Mouse (Mus musculus) heart, embryonic 13.5 days (tissue): Measurements from ENCODE around the gene Rec8. TPM values are rescaled to one million over a fixed set of nuclear protein-coding genes. Genes with fewer than 3 reads are reported as not detected.

Source experiments
- ATAC-seq: fragments of 200-750 bp; cut with Nextera tagmentation; 2 replicates; pipeline ENCODE4 v1.8.0; 2017; ENCODE audit warnings: moderate TSS enrichment; ENCODE audit not compliant: insufficient number of reproducible peaks, low FRiP score, low TSS enrichment; ENCODE audit errors: extremely low read depth
- H3K27ac ChIP-seq: fragments of 300-500 bp; sonication (generic); replicated peaks from 2 replicates; pipeline ENCODE4 v1.5.1; 2015; ENCODE audit warnings: moderate library complexity, mild to moderate bottlenecking, inconsistent platforms
- H3K27me3 ChIP-seq: fragments of 300-500 bp; sonication (generic); replicated peaks from 2 replicates; pipeline ENCODE4 v1.6.1; 2015; ENCODE audit warnings: mild to moderate bottlenecking, inconsistent platforms
- H3K36me3 ChIP-seq: fragments of 300-500 bp; sonication (generic); 2 replicates; pipeline ENCODE4 v1.6.1; 2015; ENCODE audit warnings: mild to moderate bottlenecking, inconsistent platforms
- H3K4me1 ChIP-seq: fragments of 300-500 bp; sonication (generic); 2 replicates; pipeline ENCODE4 v1.6.1; 2015; ENCODE audit warnings: inconsistent platforms
- H3K4me2 ChIP-seq: fragments of 300-500 bp; sonication (generic); 2 replicates; pipeline ENCODE4 v1.6.1; 2015; ENCODE audit warnings: inconsistent platforms, mild to moderate bottlenecking, moderate library complexity
- H3K4me3 ChIP-seq: fragments of 300-500 bp; sonication (generic); 2 replicates; pipeline ENCODE4 v1.5.1; 2015; ENCODE audit warnings: moderate library complexity, mild to moderate bottlenecking, inconsistent platforms
- H3K9ac ChIP-seq: fragments of 300-500 bp; sonication (generic); 2 replicates; pipeline ENCODE4 v1.6.1; 2015; ENCODE audit warnings: inconsistent platforms, mild to moderate bottlenecking, moderate library complexity
- H3K9me3 ChIP-seq: fragments of 300-500 bp; sonication (generic); 2 replicates; pipeline ENCODE4 v1.6.1; 2016; ENCODE audit warnings: inconsistent platforms
- WGBS: fragments of 180-500 bp; shearing (Covaris S2); methylation state at CpG from one replicate; pipeline ENCODE4 v1.1.7; 2015; ENCODE audit warnings: mixed read lengths; 5-methylcytosine and 5-hydroxymethylcytosine counted together
- polyA plus RNA-seq: library from polyadenylated mRNA; unstranded; fragments of >200 nt; fragmentation: Nextera tagmentation; extraction: Ambion mirVana; gene quantifications from 2 replicates; pipeline ENCODE4 v1.2.1, GENCODE M21; 2015

The Rec8 gene
- polyA plus RNA-seq, 1 experiment from 2014 or later, result 15.1 TPM

DNA sequence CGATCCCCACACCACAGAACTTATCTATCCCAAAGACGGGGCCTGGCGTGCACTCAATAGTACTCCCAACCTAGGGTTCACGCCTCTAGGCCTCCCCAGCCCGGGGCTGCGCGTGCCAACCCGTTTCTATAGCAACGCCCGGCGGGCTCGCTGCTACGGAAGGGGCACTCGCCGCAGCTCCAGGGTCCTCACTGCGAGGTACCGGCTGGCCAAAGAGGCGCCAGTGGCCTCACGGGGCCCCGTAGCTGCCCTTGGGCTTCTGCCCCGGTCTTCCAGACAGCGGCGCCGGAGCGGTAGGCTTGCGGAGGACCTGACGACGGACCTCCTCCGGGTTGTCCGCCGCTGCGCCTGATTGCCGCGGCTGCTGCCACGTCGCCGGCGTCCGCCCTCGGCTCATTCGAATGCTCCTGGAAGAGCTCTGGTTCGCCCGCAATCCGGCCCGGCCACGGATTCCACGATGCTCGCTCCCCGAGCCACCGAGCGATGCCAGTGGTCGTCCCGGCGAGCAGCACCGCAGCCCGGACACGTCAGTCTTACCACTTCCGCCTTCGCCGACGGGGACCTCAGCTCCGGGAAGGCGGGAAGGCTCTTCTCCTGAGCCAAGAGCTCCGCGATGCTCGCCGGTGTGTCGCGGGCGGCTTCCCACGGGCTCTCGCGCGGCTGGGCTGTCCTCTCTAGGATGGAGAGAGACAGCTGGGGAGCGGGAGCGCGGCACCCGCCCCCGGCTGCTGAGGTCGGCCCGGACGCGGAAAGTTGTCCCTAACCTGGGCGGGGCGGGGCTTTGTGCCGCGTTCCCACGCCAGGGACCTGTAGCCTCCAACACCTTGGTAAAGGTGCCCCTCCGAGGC, 25.4 kb downstream of the Rec8 start, which contains the start of gene Tm9sf1:
Tm9sf1 (minus strand) TSS at position 747 of the 848 bp plus-strand sequence.
- Histone ChIP-seq H3K9ac (peak within 1 kb of the TSS; percentile 99), H3K4me3 (peak within 1 kb of the TSS; percentile 85), H3K36me3 (peaks cover 50% of the 10 kb centered on the region), H3K4me1 (peaks cover 31% of the 10 kb centered on the region), H3K4me2 (peak within 1 kb of the TSS; percentile 94), H3K9me3 (no peaks in the 10 kb centered on the region), H3K27ac (peak within 1 kb of the TSS; percentile 96), H3K27me3 (no peaks in the 10 kb centered on the region)
- peak; percentile 85 for ATAC-seq
- WGBS, result under 1% methylated on average over 76 of the region's 89 CpGs

- Histone ChIP-seq H3K4me1 (peaks cover 31% of the 10 kb centered on the region), H3K4me2 (peak overlapping the region; percentile 94), H3K9me3 (no peaks in the 10 kb centered on the region), H3K27me3 (no peaks in the 10 kb centered on the region), H3K27ac (peak overlapping the region; percentile 96), H3K9ac (peak overlapping the region; percentile 99), H3K36me3 (peaks cover 39% of the 10 kb centered on the region), H3K4me3 (peak overlapping the region; percentile 85)
- ATAC-seq, result no peak
- WGBS, result 27% methylated on average over 17 of the region's 17 CpGs
Observed at GRCm38 (mm10) chr14:55644261-55644888, 26.5 kb downstream of the Rec8 start.

DNA sequence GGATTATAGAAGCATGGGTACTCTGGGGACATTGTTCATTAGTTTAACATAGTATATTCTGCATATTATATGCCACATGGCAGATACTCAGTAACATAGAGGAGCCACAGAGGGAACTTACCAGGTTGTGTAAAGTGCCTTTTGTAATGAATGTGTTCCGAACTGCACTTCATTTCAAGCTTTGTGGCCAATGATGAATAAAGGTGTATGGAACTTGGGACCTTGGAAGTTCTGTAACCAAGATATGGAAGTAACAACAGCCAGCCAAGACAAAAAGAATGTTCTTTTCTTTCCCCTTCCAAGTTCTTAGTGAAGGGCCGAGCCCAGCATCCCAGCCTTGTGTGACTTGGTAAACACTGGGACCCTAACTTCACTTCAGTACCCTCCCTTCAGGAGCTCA, 32.0 kb downstream of the Rec8 start, which contains the start of gene Tssk4:
Tssk4 (plus strand) TSS at position 301 of the 400 bp plus-strand sequence.
- Histone ChIP-seq H3K4me1 (peaks cover 8% of the 10 kb centered on the region), H3K4me2 (no peak within 1 kb of the TSS)
- 87% methylated on average over 2 of the region's 2 CpGs for WGBS

GRCm38 (mm10) chr14:55651528-55651927, 33.7 kb downstream of the Rec8 start:
- Histone ChIP-seq H3K27me3 (no peaks in the 10 kb centered on the region), H3K4me3 (no peak overlapping the region), H3K4me1 (0 out of 2 replicates have a peak, but pooled peaks cover 3% of the 10 kb centered on the region), H3K27ac (no peak overlapping the region), H3K9ac (no peak overlapping the region), H3K4me2 (no peak overlapping the region), H3K36me3 (peaks cover 6% of the 10 kb centered on the region), H3K9me3 (no peaks in the 10 kb centered on the region)
- WGBS, result 69% methylated on average over 7 of the region's 7 CpGs
- ATAC-seq, result no peak

More for the DNA sequence above, 32.0 kb downstream of the Rec8 start, which contains the start of gene Tssk4:
- Histone ChIP-seq H3K9ac (no peak within 1 kb of the TSS), H3K36me3 (peaks cover 14% of the 10 kb centered on the region), H3K27ac (no peak within 1 kb of the TSS), H3K27me3 (no peaks in the 10 kb centered on the region), H3K4me3 (no peak within 1 kb of the TSS), H3K9me3 (no peaks in the 10 kb centered on the region)
- ATAC-seq, result no peak

- no peaks in the 10 kb centered on the region for H3K9me3 ChIP-seq
- no peak; the same call in 1 of the 2 replicates for ATAC-seq
- WGBS, result 39% methylated on average over 3 of the region's 3 CpGs
- H3K36me3 ChIP-seq, result peaks cover 24% of the 10 kb centered on the region
- H3K4me3 ChIP-seq, result no peak overlapping the region
- peak overlapping the region; percentile 24 for H3K4me2 ChIP-seq
- H3K4me1 ChIP-seq, result peaks cover 31% of the 10 kb centered on the region
- H3K9ac ChIP-seq, result no peak overlapping the region; the same call in 1 of the 2 replicates
- no peaks in the 10 kb centered on the region for H3K27me3 ChIP-seq
- H3K27ac ChIP-seq, result peak overlapping the region; percentile 86
Observed at GRCm38 (mm10) chr14:55656935-55657334, 39.1 kb downstream of the Rec8 start.

DNA sequence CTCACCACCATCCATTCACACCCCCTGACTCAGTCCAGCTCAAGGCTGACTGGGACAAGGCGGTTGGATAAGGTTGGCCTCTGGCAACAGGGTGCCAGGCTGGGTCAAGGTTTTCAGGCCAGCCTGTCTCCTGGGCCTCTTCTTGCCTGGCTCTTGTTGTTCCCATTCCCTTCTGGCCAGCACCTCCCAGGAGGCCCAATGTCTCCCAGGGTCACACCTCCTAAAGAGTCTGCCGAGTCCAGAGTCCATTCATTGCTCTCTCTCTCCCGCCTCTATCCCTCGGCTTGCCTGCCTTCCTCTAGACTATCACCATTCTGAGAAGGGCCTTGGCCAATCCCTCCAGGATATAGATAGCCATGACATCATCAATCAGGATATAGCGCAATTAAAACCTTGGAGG, 40.2 kb downstream of the Rec8 start:
- Histone ChIP-seq H3K27me3 (no peaks in the 10 kb centered on the region), H3K4me3 (no peak overlapping the region), H3K27ac (peak overlapping the region; percentile 86), H3K4me1 (peaks cover 31% of the 10 kb centered on the region), H3K4me2 (no peak overlapping the region), H3K9ac (no peak overlapping the region), H3K9me3 (no peaks in the 10 kb centered on the region), H3K36me3 (peaks cover 33% of the 10 kb centered on the region)
- 67% methylated on average over 5 of the region's 5 CpGs for WGBS
- no peak for ATAC-seq

GRCm38 (mm10) chr14:55659960-55660573, 42.2 kb downstream of the Rec8 start, which contains the start of gene Mdp1:
Gene Mdp1, minus strand, starts transcription at chr14:55660508.
- no peaks in the 10 kb centered on the region for H3K27me3 ChIP-seq
- peak within 1 kb of the TSS; percentile 90 for H3K9ac ChIP-seq
- peaks cover 45% of the 10 kb centered on the region for H3K36me3 ChIP-seq
- 0% methylated on average over 39 of the region's 39 CpGs for WGBS
- no peaks in the 10 kb centered on the region for H3K9me3 ChIP-seq
- H3K4me3 ChIP-seq, result peak within 1 kb of the TSS; percentile 85
- ATAC-seq, result peak; percentile 54; the same call in 1 of the 2 replicates
- H3K4me1 ChIP-seq, result peaks cover 31% of the 10 kb centered on the region
- H3K27ac ChIP-seq, result peak within 1 kb of the TSS; percentile 86
- H3K4me2 ChIP-seq, result peak within 1 kb of the TSS; percentile 78

GRCm38 (mm10) chr14:55660636-55661035, 42.8 kb downstream of the Rec8 start:
- Histone ChIP-seq H3K4me2 (peak overlapping the region; percentile 78), H3K4me3 (peak overlapping the region; percentile 85), H3K9me3 (no peaks in the 10 kb centered on the region), H3K36me3 (peaks cover 47% of the 10 kb centered on the region), H3K27ac (peak overlapping the region; percentile 86; the same call in 1 of the 2 replicates), H3K4me1 (peaks cover 31% of the 10 kb centered on the region), H3K9ac (peak overlapping the region; percentile 90; the same call in 1 of the 2 replicates), H3K27me3 (no peaks in the 10 kb centered on the region)
- 44% methylated on average over 2 of the region's 2 CpGs for WGBS
- no peak for ATAC-seq

DNA sequence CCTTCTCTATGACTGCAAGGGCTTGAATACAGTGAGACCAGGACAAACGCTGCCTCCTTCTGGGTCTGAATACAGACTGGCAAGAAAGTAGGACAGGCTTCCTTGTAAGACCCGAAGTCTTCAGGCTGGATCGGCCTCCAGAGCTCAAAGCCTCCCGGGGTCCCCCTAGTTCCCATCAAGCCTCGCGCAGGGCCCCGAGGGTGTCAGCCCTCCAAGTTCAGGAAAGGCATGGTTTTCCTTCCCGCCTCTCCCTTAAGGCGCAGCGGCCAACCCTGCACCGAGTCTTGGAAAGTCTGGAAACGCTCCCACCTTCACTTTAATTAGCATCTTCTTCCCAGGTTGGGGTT, 53.6 kb downstream of the Rec8 start:
- WGBS, result 0% methylated on average over 12 of the region's 12 CpGs
- Histone ChIP-seq H3K4me2 (peak overlapping the region; percentile 88), H3K4me3 (peak overlapping the region; percentile 83), H3K9ac (peak overlapping the region; percentile 91), H3K4me1 (peaks cover 22% of the 10 kb centered on the region), H3K36me3 (peaks cover 36% of the 10 kb centered on the region), H3K27me3 (no peaks in the 10 kb centered on the region), H3K9me3 (no peaks in the 10 kb centered on the region), H3K27ac (peak overlapping the region; percentile 83)
- peak; percentile 22; the same call in 1 of the 2 replicates for ATAC-seq

GRCm38 (mm10) chr14:55671833-55672740, 54.2 kb downstream of the Rec8 start, which contains the start of the genes Gmpr2 and Nedd8:
Gene Gmpr2, plus strand, starts transcription at chr14:55671941.
Gene Nedd8, minus strand, starts transcription at chr14:55672124.
- H3K36me3 ChIP-seq, result peaks cover 38% of the 10 kb centered on the region
- no peaks in the 10 kb centered on the region for H3K27me3 ChIP-seq
- peak within 1 kb of the TSS; percentile 83 for H3K27ac ChIP-seq
- peak within 1 kb of the TSS; percentile 88 for H3K4me2 ChIP-seq
- no peaks in the 10 kb centered on the region for H3K9me3 ChIP-seq
- peak within 1 kb of the TSS; percentile 91 for H3K9ac ChIP-seq
- peaks cover 22% of the 10 kb centered on the region for H3K4me1 ChIP-seq
- ATAC-seq, result peak; percentile 91; the same call in 1 of the 2 replicates
- WGBS, result 1% methylated on average over 38 of the region's 38 CpGs
- H3K4me3 ChIP-seq, result peak within 1 kb of the TSS; percentile 83
